Mouse (Mus musculus): ENCODE results near the gene Nhlh2. TPM values are rescaled to one million over a fixed set of nuclear protein-coding genes. Genes with fewer than 3 reads are reported as not detected.

The Nhlh2 gene
- total and polyA plus RNA-seq, 3 experiments, result not detected

GRCm38 (mm10) chr3:101963501-101963900 is 46.4 kb upstream of the Nhlh2 start:
- Histone ChIP-seq H3K27ac (ENCODE audit: insufficient read depth, low read depth) (no peak overlapping the region), H3K9ac (ENCODE audit: insufficient read depth, low read depth) (no peak overlapping the region), H3K9me3 (replicated peaks; ENCODE audit: low read length) (no peaks in the 10 kb centered on the region), H3K79me2 (replicated peaks; ENCODE audit: control insufficient read depth, extremely low read depth, insufficient read depth, poor library complexity, severe bottlenecking) (no peaks in the 10 kb centered on the region), H3K4me2 (ENCODE audit: insufficient read depth, low read depth, poor library complexity, severe bottlenecking) (no peak overlapping the region), H3K4me1 (ENCODE audit: control insufficient read depth in 1 of 2, insufficient read depth in 2 of 2) (no peaks in the 10 kb centered on the region), H3K36me3 (replicated peaks in 1 of 2; ENCODE audit: control insufficient read depth in 1 of 2, insufficient read depth in 1 of 2, low read length in 1 of 2) (no peaks in the 10 kb centered on the region), H3K4me3 (replicated peaks in 1 of 3; ENCODE audit: low read depth in 2 of 3, low read length in 2 of 3, poor library complexity in 1 of 3) (no peak overlapping the region), H3K27me3 (replicated peaks) (no peaks in the 10 kb centered on the region)
- no peak for DNase-seq (ENCODE audit: extremely low read depth)
- TF ChIP-seq MEF2A (IDR thresholded peaks at IDR 0.05; ENCODE audit: borderline replicate concordance, low read depth, low read length), result no peak
- no peak for TF ChIP-seq MXI1 (IDR thresholded peaks at IDR 0.05; ENCODE audit: low read depth, low read length)
- no peak for TF ChIP-seq ZC3H11A (IDR thresholded peaks at IDR 0.05; ENCODE audit: low read depth, low read length)
- dilution Hi-C loops (cut with MboI; ENCODE audit: extremely low pct_ligation_motif_present, extremely low pct_unique_long_range_greater_than_20kb, low sequenced_read_pairs) (no loop called here), in situ Hi-C loops (cut with MboI; ENCODE audit: low pct_ligation_motif_present, low pct_unique_long_range_greater_than_20kb, low sequenced_read_pairs) (no loop called here)

- H3K9me3 ChIP-seq (replicated peaks; ENCODE audit: low read length), result no peaks in the 10 kb centered on the region
- in situ Hi-C loops (cut with MboI; ENCODE audit: low pct_ligation_motif_present, low pct_unique_long_range_greater_than_20kb, low sequenced_read_pairs), result no loop called here
- dilution Hi-C loops (cut with MboI; ENCODE audit: extremely low pct_ligation_motif_present, extremely low pct_unique_long_range_greater_than_20kb, low sequenced_read_pairs), result no loop called here
- no peak overlapping the region for H3K9ac ChIP-seq (ENCODE audit: insufficient read depth, low read depth)
- H3K4me2 ChIP-seq (ENCODE audit: insufficient read depth, low read depth, poor library complexity, severe bottlenecking), result no peak overlapping the region
- H3K79me2 ChIP-seq (replicated peaks; ENCODE audit: control insufficient read depth, extremely low read depth, insufficient read depth, poor library complexity, severe bottlenecking), result no peaks in the 10 kb centered on the region
- no peak overlapping the region for H3K4me3 ChIP-seq (replicated peaks in 1 of 3; ENCODE audit: low read depth in 2 of 3, low read length in 2 of 3, poor library complexity in 1 of 3)
- no peak for DNase-seq (ENCODE audit: extremely low read depth)
- TF ChIP-seq SMC3 (IDR thresholded peaks at IDR 0.05; ENCODE audit: low read depth, low read length) (no peak), ZKSCAN1 (IDR thresholded peaks at IDR 0.05; ENCODE audit: borderline replicate concordance, low read depth, low read length) (no peak), JUN (IDR thresholded peaks at IDR 0.05; ENCODE audit: insufficient read depth, low read depth, low read length) (no peak), BHLHE40 (IDR thresholded peaks at IDR 0.05; ENCODE audit: low read depth, low read length) (no peak), GABPA (IDR thresholded peaks at IDR 0.05; ENCODE audit: insufficient replicate concordance, low read depth, low read length) (no peak), ETS1 (conservative IDR thresholded peaks at IDR 0.05; ENCODE audit: low read depth, low read length) (no peak)
- no peaks in the 10 kb centered on the region for H3K4me1 ChIP-seq (ENCODE audit: control insufficient read depth in 1 of 2, insufficient read depth in 2 of 2)
- H3K36me3 ChIP-seq (replicated peaks in 1 of 2; ENCODE audit: control insufficient read depth in 1 of 2, insufficient read depth in 1 of 2, low read length in 1 of 2), result no peaks in the 10 kb centered on the region
- H3K27me3 ChIP-seq (replicated peaks), result no peaks in the 10 kb centered on the region
- no peak overlapping the region for H3K27ac ChIP-seq (ENCODE audit: insufficient read depth, low read depth)
Measured at GRCm38 (mm10) chr3:101964352-101964751, 45.5 kb upstream of the Nhlh2 start.

GRCm38 (mm10) chr3:101966825-101967558 is 42.9 kb upstream of the Nhlh2 start:
- no peak overlapping the region for H3K27ac ChIP-seq (ENCODE audit: insufficient read depth, low read depth)
- no peaks in the 10 kb centered on the region for H3K9me3 ChIP-seq (replicated peaks; ENCODE audit: low read length)
- H3K36me3 ChIP-seq (replicated peaks in 1 of 2; ENCODE audit: control insufficient read depth in 1 of 2, insufficient read depth in 1 of 2, low read length in 1 of 2), result no peaks in the 10 kb centered on the region
- no peak overlapping the region for H3K4me2 ChIP-seq (ENCODE audit: insufficient read depth, low read depth, poor library complexity, severe bottlenecking)
- H3K4me3 ChIP-seq (replicated peaks in 1 of 3; ENCODE audit: low read depth in 2 of 3, low read length in 2 of 3, poor library complexity in 1 of 3), result no peak overlapping the region
- no peaks in the 10 kb centered on the region for H3K27me3 ChIP-seq (replicated peaks)
- no peaks in the 10 kb centered on the region for H3K79me2 ChIP-seq (replicated peaks; ENCODE audit: control insufficient read depth, extremely low read depth, insufficient read depth, poor library complexity, severe bottlenecking)
- in situ Hi-C loops (cut with MboI; ENCODE audit: low pct_ligation_motif_present, low pct_unique_long_range_greater_than_20kb, low sequenced_read_pairs) (no loop called here), dilution Hi-C loops (cut with MboI; ENCODE audit: extremely low pct_ligation_motif_present, extremely low pct_unique_long_range_greater_than_20kb, low sequenced_read_pairs) (no loop called here)
- TF ChIP-seq KAT2A (IDR thresholded peaks at IDR 0.05; ENCODE audit: insufficient replicate concordance, low read length) (no peak), PAX5 (IDR thresholded peaks at IDR 0.05; ENCODE audit: low read length) (no peak), MAZ (IDR thresholded peaks at IDR 0.05; ENCODE audit: low read depth, low read length) (no peak), USF2 (conservative IDR thresholded peaks at IDR 0.05; ENCODE audit: low read depth, low read length) (no peak), JUN (IDR thresholded peaks at IDR 0.05; ENCODE audit: insufficient read depth, low read depth, low read length) (no peak), POLR2AphosphoS2 (IDR thresholded peaks at IDR 0.05; ENCODE audit: low read depth, low read length) (no peak), MAFK (IDR thresholded peaks at IDR 0.05; ENCODE audit: insufficient replicate concordance, low read length) (no peak), E2F4 (IDR thresholded peaks at IDR 0.05; ENCODE audit: insufficient replicate concordance, low read depth, low read length) (no peak), ZMIZ1 (IDR thresholded peaks at IDR 0.05; ENCODE audit: low read depth, low read length) (no peak), RAD21 (IDR thresholded peaks at IDR 0.05; ENCODE audit: low read depth, low read length) (no peak), GABPA (IDR thresholded peaks at IDR 0.05; ENCODE audit: insufficient replicate concordance, low read depth, low read length) (no peak), ELF1 (IDR thresholded peaks at IDR 0.05; ENCODE audit: low read depth, low read length) (no peak), USF1 (IDR thresholded peaks at IDR 0.05; ENCODE audit: low read depth, low read length) (no peak), POLR2A (IDR thresholded peaks at IDR 0.05; ENCODE audit: low read depth, low read length) (no peak), SMC3 (IDR thresholded peaks at IDR 0.05; ENCODE audit: low read depth, low read length) (no peak), CHD1 (IDR thresholded peaks at IDR 0.05; ENCODE audit: low read depth, low read length) (no peak), NELFE (IDR thresholded peaks at IDR 0.05; ENCODE audit: low read depth, low read length) (no peak), ZNF384 (IDR thresholded peaks at IDR 0.05; ENCODE audit: low read depth, low read length) (no peak), MEF2A (IDR thresholded peaks at IDR 0.05; ENCODE audit: borderline replicate concordance, low read depth, low read length) (no peak)
- no peak for DNase-seq (ENCODE audit: extremely low read depth)
- H3K4me1 ChIP-seq (ENCODE audit: control insufficient read depth in 1 of 2, insufficient read depth in 2 of 2), result no peaks in the 10 kb centered on the region
- H3K9ac ChIP-seq (ENCODE audit: insufficient read depth, low read depth), result no peak overlapping the region

All from CH12.LX (cell line).